Mouse (Mus musculus): ENCODE results near the gene Cldnd2. TPM values are rescaled to one million over a fixed set of nuclear protein-coding genes. Genes with fewer than 3 reads are reported as not detected.
"Not testable (repeated sequence)": the region's sequence is repeated elsewhere in the genome, so short reads cannot be mapped to it uniquely, and the experiment has no call there.

Cldnd2 gene
- polyA plus RNA-seq (2015; fragmentation: Nextera tagmentation; extraction: Ambion mirVana): not detected in 2 replicates

DNA sequence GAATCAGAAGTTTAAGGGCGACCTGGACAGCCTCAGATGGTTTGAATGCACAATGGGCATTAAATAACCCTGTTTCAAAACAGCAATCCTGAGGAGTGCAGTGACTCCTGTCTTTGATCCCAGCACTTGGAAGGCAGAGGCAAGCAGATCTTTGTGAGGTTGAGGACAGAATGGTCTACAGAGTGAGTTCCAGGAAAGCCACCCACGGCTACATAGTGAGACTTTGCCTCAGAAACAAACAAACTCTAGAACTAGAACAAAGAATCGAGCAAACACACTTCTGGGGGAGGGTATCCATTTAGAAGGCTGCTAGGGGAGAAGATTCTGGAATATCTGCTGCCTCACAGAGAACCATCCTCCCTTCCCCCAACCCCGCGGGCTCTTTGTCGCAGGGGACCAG, at the start of gene Cldnd2:
TSS of gene Cldnd2 (plus strand) at position 301 of the 400 bp plus-strand sequence.
- Histone ChIP-seq H3K4me1 (peaks cover 21% of the 10 kb centered on the region), H3K27me3 (replicated peaks) (no peaks in the 10 kb centered on the region), H3K27ac (no peak within 1 kb of the TSS), H3K4me2 (no peak within 1 kb of the TSS), H3K9me3 (no peaks in the 10 kb centered on the region), H3K4me3 (no peak within 1 kb of the TSS), H3K9ac (no peak within 1 kb of the TSS), H3K36me3 (replicated peaks) (no peaks in the 10 kb centered on the region)
- 83% methylated on average over 6 of the region's 6 CpGs for WGBS
- ATAC-seq (replicated peaks): no peak

DNA sequence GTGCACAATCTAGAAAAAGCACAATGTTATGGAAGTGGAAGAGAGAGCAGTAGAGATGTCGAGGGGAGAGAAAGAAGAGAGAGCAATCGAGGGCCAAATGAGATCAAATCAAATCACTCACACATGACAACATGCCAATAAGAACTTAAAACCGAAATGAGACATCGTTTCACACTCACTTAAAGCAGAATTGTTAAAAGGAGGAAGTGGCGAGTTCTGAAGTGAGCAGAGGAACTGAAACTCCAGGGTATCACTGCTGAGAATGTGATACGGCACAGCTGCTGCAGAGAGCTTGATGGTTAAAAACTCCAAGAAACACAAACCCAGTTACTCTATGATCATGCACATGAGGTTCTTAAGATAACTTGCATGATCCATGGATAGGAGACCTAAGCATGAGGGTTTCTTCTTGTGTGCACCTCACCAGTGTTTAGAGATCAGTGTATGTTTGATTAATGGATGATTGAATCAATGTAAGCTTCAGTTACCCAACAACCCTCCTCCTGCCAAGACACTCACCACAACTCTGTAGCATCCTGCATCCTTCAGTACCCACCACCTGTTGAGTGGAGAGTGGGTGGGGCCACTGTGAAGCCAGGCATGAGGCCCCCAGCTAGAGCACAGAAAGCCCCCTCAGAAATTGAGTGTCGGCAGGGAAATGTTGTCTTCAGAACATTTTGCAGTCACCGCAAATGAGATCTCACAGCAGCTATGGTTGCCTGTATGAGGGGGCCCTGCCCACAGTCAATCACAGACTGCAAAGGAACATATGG, 48.0 kb upstream of the Cldnd2 start:
- no peak overlapping the region for H3K27ac ChIP-seq

DNA sequence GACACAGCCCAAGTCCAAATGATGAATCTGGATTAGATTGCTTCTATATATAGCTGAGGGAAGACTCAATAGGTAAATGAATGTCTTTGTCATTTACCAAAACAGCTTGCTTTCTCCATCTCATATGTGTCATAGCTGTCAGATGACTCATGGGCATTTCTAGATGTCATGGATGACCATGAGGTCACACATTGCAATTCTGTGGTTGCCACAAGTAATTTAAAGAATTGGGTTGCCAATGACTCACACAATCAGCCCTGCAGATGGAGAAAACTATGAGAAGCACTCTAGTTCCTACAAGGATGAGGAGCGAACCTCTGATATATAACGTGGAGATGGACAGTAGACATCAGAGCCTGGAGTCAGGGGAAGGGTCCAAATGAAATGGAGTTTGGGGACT, 41.1 kb upstream of the Cldnd2 start:
- H3K36me3 ChIP-seq (replicated peaks): no peaks in the 10 kb centered on the region
- no peak overlapping the region for H3K4me2 ChIP-seq
- no peak for ATAC-seq (replicated peaks)
- no peak overlapping the region for H3K27ac ChIP-seq
- H3K27me3 ChIP-seq (replicated peaks): no peaks in the 10 kb centered on the region
- H3K4me1 ChIP-seq: no peaks in the 10 kb centered on the region
- WGBS: 88% methylated on average over 2 of the region's 2 CpGs
- no peaks in the 10 kb centered on the region for H3K9me3 ChIP-seq
- no peak overlapping the region for H3K4me3 ChIP-seq
- H3K9ac ChIP-seq: no peak overlapping the region

More for the DNA sequence above, 48.0 kb upstream of the Cldnd2 start:
- no peaks in the 10 kb centered on the region for H3K9me3 ChIP-seq
- H3K4me1 ChIP-seq: no peaks in the 10 kb centered on the region
- no peak overlapping the region for H3K9ac ChIP-seq
- H3K4me2 ChIP-seq: no peak overlapping the region
- ATAC-seq (replicated peaks): no peak
- no peak overlapping the region for H3K4me3 ChIP-seq
- H3K36me3 ChIP-seq (replicated peaks): no peaks in the 10 kb centered on the region
- no peaks in the 10 kb centered on the region for H3K27me3 ChIP-seq (replicated peaks)
- 78% methylated on average over 8 of the region's 8 CpGs for WGBS

DNA sequence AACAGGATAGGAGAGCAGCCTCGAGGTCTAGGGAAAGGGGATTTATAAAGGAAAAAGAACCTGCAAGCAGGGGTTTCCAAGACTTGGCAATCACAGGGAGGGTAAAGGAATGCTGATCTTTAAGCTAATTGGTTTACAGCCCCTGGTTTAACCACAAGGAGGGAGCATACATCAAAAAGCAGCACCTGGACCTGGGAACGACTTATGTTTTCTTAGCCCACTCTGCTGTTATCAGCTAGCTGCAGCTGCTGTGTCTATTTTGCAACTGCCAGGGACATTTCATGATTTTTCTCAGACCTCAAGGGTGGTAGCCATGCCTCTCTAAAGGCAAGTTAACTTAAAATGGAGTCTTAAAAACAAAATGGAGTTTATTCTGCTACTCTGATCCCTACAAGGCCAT, 37.9 kb upstream of the Cldnd2 start:
- no peaks in the 10 kb centered on the region for H3K36me3 ChIP-seq (replicated peaks)
- ATAC-seq (replicated peaks): no peak
- WGBS: 44% methylated on average over 2 of the region's 2 CpGs

GRCm38 (mm10) chr7:43407573-43407972, 33.0 kb upstream of the Cldnd2 start:
- H3K36me3 ChIP-seq (replicated peaks): no peaks in the 10 kb centered on the region
- no peak overlapping the region for H3K4me3 ChIP-seq
- H3K9ac ChIP-seq: no peak overlapping the region
- no peak overlapping the region for H3K27ac ChIP-seq
- WGBS: 81% methylated on average over 3 of the region's 3 CpGs
- no peaks in the 10 kb centered on the region for H3K27me3 ChIP-seq (replicated peaks)
- H3K9me3 ChIP-seq: no peaks in the 10 kb centered on the region
- no peak overlapping the region for H3K4me2 ChIP-seq
- H3K4me1 ChIP-seq: no peaks in the 10 kb centered on the region
- no peak for ATAC-seq (replicated peaks)

More for the DNA sequence above, 37.9 kb upstream of the Cldnd2 start:
- no peak overlapping the region for H3K27ac ChIP-seq
- H3K4me3 ChIP-seq: no peak overlapping the region
- no peak overlapping the region for H3K9ac ChIP-seq
- H3K9me3 ChIP-seq: no peaks in the 10 kb centered on the region
- no peaks in the 10 kb centered on the region for H3K4me1 ChIP-seq
- no peaks in the 10 kb centered on the region for H3K27me3 ChIP-seq (replicated peaks)
- no peak overlapping the region for H3K4me2 ChIP-seq

- WGBS: 83% methylated on average over 4 of the region's 4 CpGs
- H3K9me3 ChIP-seq: no peaks in the 10 kb centered on the region
These were observed 32.4 kb upstream of the Cldnd2 start, which contains the start of gene Siglecg for GRCm38 (mm10) chr7:43408131-43408553. Siglecg (plus strand) TSS chr7:43408204.

DNA sequence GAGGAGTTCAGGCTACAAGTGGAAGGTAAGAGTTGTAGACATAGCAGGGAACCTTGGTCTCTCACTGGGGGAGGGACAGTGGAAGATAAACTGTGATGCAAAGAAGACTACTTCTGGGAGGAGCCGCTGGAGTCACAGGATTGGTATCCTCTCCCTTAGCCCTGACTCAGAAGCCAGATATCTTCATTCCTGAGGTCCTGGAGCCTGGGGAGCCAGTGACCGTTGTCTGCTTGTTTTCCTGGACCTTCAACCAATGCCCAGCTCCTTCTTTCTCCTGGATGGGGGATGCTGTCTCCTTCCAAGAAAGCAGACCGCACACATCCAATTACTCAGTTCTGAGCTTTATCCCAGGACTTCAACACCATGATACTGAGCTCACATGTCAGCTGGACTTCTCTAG, 31.5 kb upstream of the Cldnd2 start:
- Histone ChIP-seq H3K4me2 (no peak overlapping the region), H3K9me3 (no peaks in the 10 kb centered on the region), H3K27me3 (replicated peaks) (no peaks in the 10 kb centered on the region), H3K4me1 (no peaks in the 10 kb centered on the region), H3K9ac (no peak overlapping the region), H3K27ac (no peak overlapping the region), H3K36me3 (replicated peaks) (no peaks in the 10 kb centered on the region), H3K4me3 (no peak overlapping the region)
- 75% methylated on average over 3 of the region's 3 CpGs for WGBS
- ATAC-seq (replicated peaks): no peak

More at GRCm38 (mm10) chr7:43408131-43408553, 32.4 kb upstream of the Cldnd2 start, which contains the start of gene Siglecg:
- Histone ChIP-seq H3K4me2 (no peak within 1 kb of the TSS), H3K4me3 (no peak within 1 kb of the TSS), H3K9ac (no peak within 1 kb of the TSS), H3K36me3 (replicated peaks) (no peaks in the 10 kb centered on the region), H3K4me1 (no peaks in the 10 kb centered on the region), H3K27me3 (replicated peaks) (no peaks in the 10 kb centered on the region), H3K27ac (no peak within 1 kb of the TSS)
- no peak for ATAC-seq (replicated peaks)

- not testable (repeated sequence) for ATAC-seq (replicated peaks); H3K27me3 ChIP-seq (replicated peaks); H3K36me3 ChIP-seq (replicated peaks); H3K27ac ChIP-seq; H3K4me1 ChIP-seq; H3K4me2 ChIP-seq; H3K9me3 ChIP-seq; H3K4me3 ChIP-seq; H3K9ac ChIP-seq
- WGBS: 32% methylated on average over 4 of the region's 4 CpGs
These were observed 28.9 kb upstream of the Cldnd2 start for GRCm38 (mm10) chr7:43411724-43412123.

DNA sequence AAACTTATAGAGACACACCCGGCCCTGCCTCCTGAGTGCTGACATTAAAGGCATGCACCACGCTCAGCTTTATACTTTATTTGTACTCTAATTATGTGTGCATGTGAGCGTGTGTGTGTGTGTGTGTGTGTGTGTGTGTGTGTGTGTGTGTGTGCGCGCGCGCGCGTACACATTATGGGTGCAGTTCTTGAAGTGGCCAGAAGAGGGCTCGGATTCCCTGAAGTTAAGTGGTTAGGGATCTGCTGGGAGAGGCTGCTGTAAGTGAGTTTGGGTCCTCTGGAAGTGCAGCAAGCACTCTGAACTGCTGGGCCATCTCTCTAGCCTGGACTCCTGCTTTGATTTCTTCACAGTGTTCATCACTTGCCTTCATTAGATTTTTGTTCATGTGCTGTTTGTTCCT, 23.3 kb upstream of the Cldnd2 start:
- 83% methylated on average over 10 of the region's 10 CpGs for WGBS
- no peaks in the 10 kb centered on the region for H3K36me3 ChIP-seq (replicated peaks)
- no peak overlapping the region for H3K9ac ChIP-seq
- no peak overlapping the region for H3K27ac ChIP-seq
- no peaks in the 10 kb centered on the region for H3K27me3 ChIP-seq (replicated peaks)
- ATAC-seq (replicated peaks): no peak
- H3K9me3 ChIP-seq: no peaks in the 10 kb centered on the region
- no peak overlapping the region for H3K4me2 ChIP-seq
- H3K4me1 ChIP-seq: no peaks in the 10 kb centered on the region
- no peak overlapping the region for H3K4me3 ChIP-seq

DNA sequence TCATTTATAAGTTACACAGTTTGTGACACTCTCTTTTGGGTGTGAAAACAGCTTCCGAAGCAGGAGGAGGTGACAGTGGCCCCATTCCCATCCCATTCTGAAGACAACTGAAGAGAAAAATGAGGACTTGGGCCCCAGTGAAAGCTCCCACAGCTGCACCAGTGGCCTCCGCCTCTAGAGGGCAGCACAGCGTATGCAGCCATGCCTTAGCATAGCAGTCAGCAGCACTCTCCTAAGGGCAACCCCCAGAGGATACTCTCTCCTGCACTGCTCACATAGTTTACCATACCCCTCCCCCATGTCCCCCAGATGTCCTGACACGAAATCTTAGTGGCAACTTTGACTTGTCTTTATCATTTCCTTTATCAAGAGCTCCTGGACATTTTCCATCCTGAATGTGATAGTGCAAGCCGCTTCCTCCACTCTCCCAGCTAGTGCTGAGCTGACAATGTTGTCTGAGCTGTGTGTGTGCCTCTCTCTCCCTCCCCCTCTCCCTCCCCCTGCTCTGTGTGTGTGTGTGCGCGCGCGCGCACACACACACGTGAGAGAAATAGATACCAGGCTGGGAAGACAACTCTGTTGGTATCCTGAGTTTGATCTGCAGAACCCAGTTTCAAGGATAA, 17.5 kb upstream of the Cldnd2 start:
- Histone ChIP-seq H3K27ac (no peak overlapping the region), H3K4me3 (no peak overlapping the region), H3K4me2 (peak overlapping the region; percentile 29), H3K9ac (no peak overlapping the region), H3K27me3 (replicated peaks) (no peaks in the 10 kb centered on the region), H3K36me3 (replicated peaks) (no peaks in the 10 kb centered on the region), H3K4me1 (peaks cover 6% of the 10 kb centered on the region), H3K9me3 (no peaks in the 10 kb centered on the region)
- ATAC-seq (replicated peaks): peak; percentile 95
- 12% methylated on average over 11 of the region's 11 CpGs for WGBS

DNA sequence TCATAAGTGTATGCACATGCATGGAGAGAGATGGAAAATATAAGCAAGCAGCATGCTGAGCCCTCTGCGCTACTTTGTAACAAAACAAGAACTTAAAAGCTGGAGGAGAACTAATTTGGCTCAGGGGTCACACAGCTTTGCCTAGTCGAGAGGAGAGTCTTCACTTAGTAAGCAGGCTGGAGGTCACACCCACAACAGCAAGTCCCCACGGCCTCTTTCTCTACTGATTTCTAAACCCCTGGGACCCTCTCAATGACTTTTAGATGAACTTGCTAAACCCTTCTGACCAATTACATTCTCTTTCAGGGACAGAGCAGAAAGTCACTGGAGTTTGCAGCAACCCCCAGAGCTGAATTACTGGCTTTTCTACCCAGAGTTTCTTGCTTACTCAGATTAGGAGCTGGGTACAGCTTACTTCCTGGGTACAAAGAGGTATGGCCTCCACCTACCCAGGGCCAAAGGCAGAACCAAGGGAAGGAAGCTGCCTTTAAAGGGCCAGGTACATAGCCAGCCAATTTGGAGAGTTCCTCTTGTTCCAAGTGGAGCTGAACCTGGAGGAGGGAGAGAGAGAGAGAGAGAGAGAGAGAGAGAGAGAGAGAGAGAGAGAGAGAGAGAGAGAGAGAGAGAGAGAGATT, 16.5 kb upstream of the Cldnd2 start:
- Histone ChIP-seq H3K4me1 (peaks cover 6% of the 10 kb centered on the region), H3K27ac (no peak overlapping the region), H3K4me2 (no peak overlapping the region), H3K9me3 (no peaks in the 10 kb centered on the region), H3K4me3 (no peak overlapping the region), H3K27me3 (replicated peaks) (no peaks in the 10 kb centered on the region), H3K9ac (no peak overlapping the region), H3K36me3 (replicated peaks) (no peaks in the 10 kb centered on the region)
- ATAC-seq (replicated peaks): no peak
- WGBS: 65% methylated on average over 3 of the region's 3 CpGs

DNA sequence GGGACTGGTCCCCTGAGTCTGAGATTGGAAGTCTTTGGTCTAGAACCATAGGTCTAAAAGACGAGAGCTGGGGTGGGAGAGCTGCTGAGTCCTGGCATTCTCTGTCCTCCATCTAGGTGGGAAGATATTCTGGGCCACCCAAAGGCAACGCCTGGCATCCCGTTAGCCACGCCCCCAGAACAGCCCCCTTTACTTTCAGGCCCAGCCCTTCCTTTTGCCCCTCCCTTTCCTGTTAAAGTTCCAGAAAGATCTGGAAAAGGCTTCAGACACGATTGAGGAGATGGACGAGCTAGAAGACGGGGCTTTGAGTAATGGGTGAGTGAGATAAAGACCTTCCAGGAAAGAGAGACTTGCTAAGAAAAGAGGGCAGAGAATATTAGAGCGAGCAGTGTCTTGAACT, 13.2 kb upstream of the Cldnd2 start, which contains the start of gene Lim2:
TSS of gene Lim2 (plus strand) at position 265 of the 400 bp plus-strand sequence.
- H3K36me3 ChIP-seq (replicated peaks): no peaks in the 10 kb centered on the region
- no peak within 1 kb of the TSS for H3K4me3 ChIP-seq
- no peak within 1 kb of the TSS for H3K27ac ChIP-seq
- no peak for ATAC-seq (replicated peaks)
- no peaks in the 10 kb centered on the region for H3K27me3 ChIP-seq (replicated peaks)
- H3K9me3 ChIP-seq: no peaks in the 10 kb centered on the region
- no peak within 1 kb of the TSS for H3K4me2 ChIP-seq
- no peak within 1 kb of the TSS for H3K9ac ChIP-seq
- 84% methylated on average over 8 of the region's 8 CpGs for WGBS
- H3K4me1 ChIP-seq: peaks cover 6% of the 10 kb centered on the region

All from midbrain, embryonic 15.5 days (tissue).